Mouse (Mus musculus): ENCODE data around the gene Dohh. TPM values are rescaled to one million over a fixed set of nuclear protein-coding genes. Genes with fewer than 3 reads are reported as not detected.
A peak's percentile ranks its signal among the peaks of the same experiment; 100 is the strongest.

The Dohh gene
- polyA plus RNA-seq, 1 experiment, result 34.1 TPM

- Histone ChIP-seq H3K4me3 (replicated peaks) (no peak overlapping the region), H3K27me3 (ENCODE audit: control insufficient read depth) (peaks cover 54% of the 10 kb centered on the region), H3K9me3 (ENCODE audit: control insufficient read depth, low read length) (peaks cover 10% of the 10 kb centered on the region; the same call in 1 of the 2 replicates), H3K36me3 (ENCODE audit: control insufficient read depth) (peaks cover 32% of the 10 kb centered on the region), H3K4me1 (ENCODE audit: control insufficient read depth) (peaks cover 64% of the 10 kb centered on the region)
- TF ChIP-seq GATA1 (IDR thresholded peaks at IDR 0.05; ENCODE audit: low read length) (no peak), TAL1 (IDR thresholded peaks at IDR 0.05; ENCODE audit: low read length) (no peak)
These were observed 39.1 kb upstream of the Dohh start for GRCm38 (mm10) chr10:81345162-81345534.

GRCm38 (mm10) chr10:81346453-81347067 lies 37.7 kb upstream of the Dohh start:
- H3K27me3 ChIP-seq (ENCODE audit: control insufficient read depth), result peaks cover 46% of the 10 kb centered on the region
- TF ChIP-seq GATA1 (IDR thresholded peaks at IDR 0.05; ENCODE audit: low read length) (no peak), TAL1 (IDR thresholded peaks at IDR 0.05; ENCODE audit: low read length) (no peak)
- peaks cover 32% of the 10 kb centered on the region for H3K36me3 ChIP-seq (ENCODE audit: control insufficient read depth)
- H3K4me1 ChIP-seq (ENCODE audit: control insufficient read depth), result peaks cover 60% of the 10 kb centered on the region
- H3K4me3 ChIP-seq (replicated peaks), result peak overlapping the region; percentile 59
- H3K9me3 ChIP-seq (ENCODE audit: control insufficient read depth, low read length), result peaks cover 10% of the 10 kb centered on the region; the same call in 1 of the 2 replicates

- Histone ChIP-seq H3K4me3 (replicated peaks) (peak overlapping the region; percentile 97), H3K4me1 (ENCODE audit: control insufficient read depth) (peaks cover 71% of the 10 kb centered on the region), H3K27me3 (ENCODE audit: control insufficient read depth) (peaks cover 20% of the 10 kb centered on the region), H3K9me3 (ENCODE audit: control insufficient read depth, low read length) (no peaks in the 10 kb centered on the region), H3K36me3 (ENCODE audit: control insufficient read depth) (peaks cover 32% of the 10 kb centered on the region)
- TF ChIP-seq GATA1 (IDR thresholded peaks at IDR 0.05; ENCODE audit: low read length) (no peak), TAL1 (IDR thresholded peaks at IDR 0.05; ENCODE audit: low read length) (no peak)
These were observed 35.1 kb upstream of the Dohh start for GRCm38 (mm10) chr10:81349146-81349545.

- Histone ChIP-seq H3K4me3 (replicated peaks) (peak overlapping the region; percentile 97), H3K9me3 (ENCODE audit: control insufficient read depth, low read length) (no peaks in the 10 kb centered on the region), H3K27me3 (ENCODE audit: control insufficient read depth) (peaks cover 12% of the 10 kb centered on the region), H3K36me3 (ENCODE audit: control insufficient read depth) (peaks cover 32% of the 10 kb centered on the region), H3K4me1 (ENCODE audit: control insufficient read depth) (peaks cover 78% of the 10 kb centered on the region)
- no peak for TF ChIP-seq GATA1 (IDR thresholded peaks at IDR 0.05; ENCODE audit: low read length)
- no peak for TF ChIP-seq TAL1 (IDR thresholded peaks at IDR 0.05; ENCODE audit: low read length)
These were observed 34.3 kb upstream of the Dohh start for GRCm38 (mm10) chr10:81349961-81350350.

DNA sequence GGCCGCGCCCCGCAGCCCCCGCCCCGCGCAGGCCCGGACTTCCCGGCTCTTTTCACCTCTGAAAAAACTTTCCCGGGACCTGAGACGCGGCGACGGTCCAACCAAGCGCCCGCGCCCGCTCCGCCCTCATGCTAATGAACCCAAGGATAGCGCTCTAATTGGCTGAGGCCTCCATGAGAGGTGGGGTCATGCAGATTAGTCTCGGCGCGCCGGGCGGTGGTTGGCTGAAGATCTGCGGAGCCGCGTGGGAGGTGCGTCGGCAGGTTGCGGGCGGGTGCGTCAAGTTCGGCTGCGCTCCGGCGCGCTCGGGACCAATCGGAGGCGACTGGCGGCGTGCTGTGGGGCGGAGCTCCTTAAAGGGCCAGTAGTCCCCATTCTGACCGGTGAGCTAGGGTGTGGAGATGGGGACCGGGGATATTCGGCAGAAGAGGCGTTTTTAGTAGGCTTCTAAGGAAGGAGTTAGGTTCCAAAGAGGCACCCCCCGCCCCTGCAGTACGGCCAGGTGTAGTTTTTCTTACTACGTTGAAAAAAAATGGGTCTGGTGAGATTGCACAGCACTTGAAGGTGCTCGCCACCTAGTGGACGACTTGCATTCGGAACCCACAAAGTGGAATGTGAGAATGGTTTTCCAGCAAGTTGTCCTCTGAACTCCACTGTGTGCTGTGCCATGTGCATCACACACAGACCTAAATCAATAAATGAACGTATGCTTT lies 33.7 kb upstream of the Dohh start, which contains the start of gene Hmg20b:
Gene Hmg20b, minus strand, starts transcription at position 130 of the 713 bp plus-strand sequence.
- Histone ChIP-seq H3K4me3 (replicated peaks) (peak within 1 kb of the TSS; percentile 97), H3K9me3 (ENCODE audit: control insufficient read depth, low read length) (no peaks in the 10 kb centered on the region), H3K4me1 (ENCODE audit: control insufficient read depth) (peaks cover 82% of the 10 kb centered on the region), H3K27me3 (ENCODE audit: control insufficient read depth) (peaks cover 7% of the 10 kb centered on the region), H3K36me3 (ENCODE audit: control insufficient read depth) (peaks cover 32% of the 10 kb centered on the region)
- TF ChIP-seq GATA1 (IDR thresholded peaks at IDR 0.05; ENCODE audit: low read length) (no peak), TAL1 (IDR thresholded peaks at IDR 0.05; ENCODE audit: low read length) (no peak)

GRCm38 (mm10) chr10:81351678-81352291 lies 32.4 kb upstream of the Dohh start:
- H3K4me1 ChIP-seq (ENCODE audit: control insufficient read depth), result peaks cover 85% of the 10 kb centered on the region
- peaks cover 22% of the 10 kb centered on the region for H3K36me3 ChIP-seq (ENCODE audit: control insufficient read depth)
- no peak for TF ChIP-seq TAL1 (IDR thresholded peaks at IDR 0.05; ENCODE audit: low read length)
- 0 out of 2 replicates have a peak, but pooled peaks have one; percentile 4 for TF ChIP-seq GATA1 (IDR thresholded peaks at IDR 0.05; ENCODE audit: low read length)
- H3K4me3 ChIP-seq (replicated peaks), result peak overlapping the region; percentile 97
- H3K27me3 ChIP-seq (ENCODE audit: control insufficient read depth), result no peaks in the 10 kb centered on the region
- H3K9me3 ChIP-seq (ENCODE audit: control insufficient read depth, low read length), result no peaks in the 10 kb centered on the region

DNA sequence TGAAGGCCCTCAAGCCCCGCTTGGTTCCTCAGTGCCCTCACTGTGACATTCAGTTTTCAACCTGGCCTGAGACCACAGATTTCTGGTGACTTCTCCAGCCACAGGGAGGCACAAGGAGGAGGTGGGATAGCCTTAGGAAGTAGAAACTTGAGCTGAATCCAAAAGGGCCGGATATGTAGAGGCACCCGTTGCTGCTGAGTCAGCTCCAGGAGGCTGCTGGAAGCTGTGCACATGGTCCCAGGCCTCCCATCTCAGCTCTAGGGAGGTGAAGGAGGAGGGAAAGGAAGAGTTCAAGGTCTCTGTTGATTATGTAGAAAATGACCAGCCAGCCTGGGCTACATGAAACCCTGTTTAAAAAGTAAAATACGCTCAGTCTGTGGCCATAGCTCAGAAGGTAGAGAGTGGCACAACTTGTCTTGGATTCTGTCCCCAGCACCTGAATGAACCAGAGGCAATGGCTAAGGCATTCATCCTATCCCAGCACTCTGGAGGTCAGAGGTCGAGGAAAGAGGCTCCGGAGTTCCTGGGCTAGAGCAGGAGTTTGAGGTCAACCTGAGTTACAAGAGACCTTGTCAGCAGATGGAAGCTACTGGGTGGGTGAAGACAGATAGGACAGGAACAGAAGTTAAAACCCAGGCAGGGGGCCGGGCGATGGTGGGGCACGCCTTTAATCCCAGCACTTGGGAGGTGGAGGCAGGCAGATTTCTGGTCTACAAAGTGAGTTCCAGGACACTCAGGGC lies 29.3 kb upstream of the Dohh start:
- no peaks in the 10 kb centered on the region for H3K27me3 ChIP-seq (ENCODE audit: control insufficient read depth)
- no peaks in the 10 kb centered on the region for H3K9me3 ChIP-seq (ENCODE audit: control insufficient read depth, low read length)
- H3K4me3 ChIP-seq (replicated peaks), result no peak overlapping the region
- peaks cover 12% of the 10 kb centered on the region for H3K36me3 ChIP-seq (ENCODE audit: control insufficient read depth)
- no peak for TF ChIP-seq TAL1 (IDR thresholded peaks at IDR 0.05; ENCODE audit: low read length)
- TF ChIP-seq GATA1 (IDR thresholded peaks at IDR 0.05; ENCODE audit: low read length), result no peak
- H3K4me1 ChIP-seq (ENCODE audit: control insufficient read depth), result peaks cover 83% of the 10 kb centered on the region

DNA sequence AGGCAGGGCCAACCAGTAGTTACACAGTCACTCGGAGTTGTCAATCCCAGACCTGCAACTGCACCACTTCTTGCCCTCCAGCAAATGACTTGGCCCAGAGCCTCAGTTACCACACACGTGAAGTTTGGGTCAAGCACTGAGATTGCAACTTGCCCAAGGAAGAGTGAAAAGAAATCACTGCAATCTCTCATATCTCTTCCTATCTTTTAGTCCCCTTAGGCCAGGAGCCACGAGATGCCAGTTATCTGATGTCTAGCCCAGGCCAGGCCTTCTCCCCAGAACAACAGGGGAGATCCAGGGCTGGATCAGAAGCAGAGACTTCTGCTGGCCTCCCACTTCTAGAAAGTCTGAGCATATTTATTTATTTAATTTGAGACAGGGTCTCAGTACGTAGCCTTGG lies 28.7 kb upstream of the Dohh start:
- Histone ChIP-seq H3K4me3 (replicated peaks) (no peak overlapping the region), H3K27me3 (ENCODE audit: control insufficient read depth) (no peaks in the 10 kb centered on the region), H3K36me3 (ENCODE audit: control insufficient read depth) (peaks cover 18% of the 10 kb centered on the region), H3K4me1 (ENCODE audit: control insufficient read depth) (peaks cover 87% of the 10 kb centered on the region), H3K9me3 (ENCODE audit: control insufficient read depth, low read length) (no peaks in the 10 kb centered on the region)
- TF ChIP-seq GATA1 (IDR thresholded peaks at IDR 0.05; ENCODE audit: low read length) (no peak), TAL1 (IDR thresholded peaks at IDR 0.05; ENCODE audit: low read length) (no peak)
